8 mouse cellular contexts compared by ENCODE assay signal in the genomic region with DNA sequence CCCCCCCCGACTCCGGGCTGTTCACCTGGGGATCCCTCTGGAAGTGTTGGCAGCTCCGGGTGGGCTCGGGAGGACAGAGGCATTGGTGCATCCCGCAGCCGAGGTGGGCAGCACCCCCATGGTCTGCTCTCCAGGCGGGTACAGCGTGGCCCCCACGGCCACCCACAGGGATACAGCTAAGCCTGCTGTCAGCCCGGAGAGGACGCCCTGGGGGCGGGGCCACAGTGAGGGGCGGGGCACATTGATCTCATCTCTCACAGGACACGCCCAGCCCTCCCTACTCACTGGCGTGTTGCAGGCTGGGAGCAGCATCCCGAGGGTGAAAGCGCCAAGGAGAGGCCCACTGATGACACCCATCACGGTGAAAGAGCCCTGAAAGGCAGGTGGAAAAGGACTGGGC. TPM values are rescaled to one million over a fixed set of nuclear protein-coding genes. Genes with fewer than 3 reads are reported as not detected.
DNase-seq lines count a peak whose midpoint lies in the region; ATAC-seq and TF ChIP-seq lines count a peak whose summit lies in the region.
"Had no signal": no experiment of that assay in that cellular context is flagged by ENCODE, and none has a peak within 500 bp of the region (broad histone marks: within the 10 kb centered on the region; RNA-seq: fewer than 3 reads in every experiment).

No protein-coding gene starts in this region.

- H3K9ac ChIP-seq in midbrain, postnatal 0 days (replicated peaks; ENCODE audit: low read length, poor library complexity, severe bottlenecking), result no peak overlapping the region
- no peak overlapping the region for H3K9ac ChIP-seq in limb, embryonic 12.5 days (replicated peaks)

- H3K27me3 ChIP-seq in midbrain, embryonic 10.5 days (ENCODE audit: low read depth, poor library complexity, severe bottlenecking), result peaks cover 65% of the 10 kb centered on the region
- peaks cover 13% of the 10 kb centered on the region; the same call in 1 of the 2 replicates for H3K27me3 ChIP-seq in midbrain, postnatal 0 days (ENCODE audit: insufficient read depth, low read length)
- peaks cover 59% of the 10 kb centered on the region for H3K27me3 ChIP-seq in limb, embryonic 12.5 days
- no peaks in the 10 kb centered on the region for H3K27me3 ChIP-seq in splenic B cell, adult 2 months (ENCODE audit: control insufficient read depth, insufficient read depth, low read length, poor library complexity, severe bottlenecking)

- peak overlapping the region; percentile 41 for H3K4me3 ChIP-seq in midbrain, embryonic 10.5 days
- H3K4me3 ChIP-seq in midbrain, postnatal 0 days (ENCODE audit: low read depth, low read length), result no peak overlapping the region
- no peak overlapping the region for H3K4me3 ChIP-seq in limb, embryonic 12.5 days (replicated peaks)

- H3K9me3 ChIP-seq in midbrain, embryonic 10.5 days (replicated peaks), result no peaks in the 10 kb centered on the region
- H3K9me3 ChIP-seq in midbrain, postnatal 0 days (ENCODE audit: low read length), result no peaks in the 10 kb centered on the region
- H3K9me3 ChIP-seq in limb, embryonic 12.5 days, result no peaks in the 10 kb centered on the region

- H3K36me3 ChIP-seq in midbrain, embryonic 10.5 days, result no peaks in the 10 kb centered on the region
- no peaks in the 10 kb centered on the region for H3K36me3 ChIP-seq in midbrain, postnatal 0 days (ENCODE audit: insufficient read depth, low read length)
- no peaks in the 10 kb centered on the region for H3K36me3 ChIP-seq in limb, embryonic 12.5 days
- no peaks in the 10 kb centered on the region for H3K36me3 ChIP-seq in splenic B cell, adult 2 months (ENCODE audit: control insufficient read depth, insufficient read depth, low read length, poor library complexity, severe bottlenecking)

- no peak for ATAC-seq in midbrain, postnatal 0 days (ENCODE audit: low FRiP score)
- ATAC-seq in erythroid progenitor cell, adult 5-6 weeks (replicated peaks; ENCODE audit: low FRiP score, poor library complexity, severe bottlenecking), result peak; percentile 64
- no peak for ATAC-seq in limb, embryonic 12.5 days (ENCODE audit: insufficient number of reproducible peaks, insufficient read depth, low FRiP score, low TSS enrichment, low read depth)

- peak; percentile 60 for DNase-seq in midbrain, embryonic 10.5 days (ENCODE audit: low spot score)
- no peak for DNase-seq in midbrain, postnatal 0 days (ENCODE audit: low spot score)
- DNase-seq in splenic B cell, adult 2 months (ENCODE audit: low read depth, low spot score), result peak; percentile 45
- DNase-seq in kidney, adult 18-20 months, result no peak
- DNase-seq in layer of hippocampus, adult 9-10 months (ENCODE audit: low spot score), result no peak

- H3K27ac ChIP-seq in midbrain, embryonic 10.5 days (replicated peaks), result 0 out of 2 replicates have a peak overlapping the region, but pooled peaks have one; percentile 49
- no peak overlapping the region for H3K27ac ChIP-seq in midbrain, postnatal 0 days (ENCODE audit: low read depth, low read length)
- H3K27ac ChIP-seq in limb, embryonic 12.5 days, result no peak overlapping the region

- peaks cover 26% of the 10 kb centered on the region for H3K4me1 ChIP-seq in midbrain, embryonic 10.5 days
- no peaks in the 10 kb centered on the region for H3K4me1 ChIP-seq in midbrain, postnatal 0 days (ENCODE audit: insufficient read depth, low read length)
- H3K4me1 ChIP-seq in limb, embryonic 12.5 days (replicated peaks), result peaks cover 18% of the 10 kb centered on the region

- H3K4me2 ChIP-seq in midbrain, postnatal 0 days (ENCODE audit: low read depth, low read length, poor library complexity, severe bottlenecking), result no peak overlapping the region
- 0 out of 2 replicates have a peak overlapping the region, but pooled peaks have one; percentile 13 for H3K4me2 ChIP-seq in limb, embryonic 12.5 days

- TF ChIP-seq CTCF in midbrain, postnatal 0 days (IDR thresholded peaks at IDR 0.05), result no peak

- WGBS in midbrain, embryonic 10.5 days, result 8% methylated on average over 18 of the region's 18 CpGs
- 5% methylated on average over 16 of the region's 18 CpGs for WGBS in midbrain, postnatal 0 days
- 2% methylated on average over 16 of the region's 18 CpGs for WGBS in limb, embryonic 12.5 days

RNA-seq across cellular contexts. Expression of a gene that starts 4.9 kb away (rescaled TPM):
- 0.42 and 0.63 TPM in 2 replicates for polyA plus RNA-seq in midbrain, embryonic 10.5 days (2016; fragmentation: Nextera tagmentation; extraction: Ambion mirVana)
- total RNA-seq in midbrain, postnatal 0 days (2014; rRNA removed), result 1.2 and 2.1 TPM in 2 replicates
- polyA plus RNA-seq in midbrain, postnatal 0 days (2015; fragmentation: Nextera tagmentation; extraction: Ambion mirVana), result 3.7 and 4.1 TPM in 2 replicates
- not detected in 2 replicates for total RNA-seq in erythroid progenitor cell, adult 5-6 weeks (2015; ENCODE audit: low replicate concordance)
- total RNA-seq in erythroid progenitor cell, adult 5-6 weeks (2017; ENCODE audit: low replicate concordance), result 0.13 TPM in 1 of 2 replicates, not detected in the other
- 0.15 and 0.29 TPM in 2 replicates for polyA plus RNA-seq in limb, embryonic 12.5 days (2016; fragmentation: Nextera tagmentation; extraction: Ambion mirVana)
- total RNA-seq: neutrophil, adult 5-6 weeks had no signal

RNA-seq across cellular contexts. Expression of a gene that starts 9.5 kb away (rescaled TPM):
- polyA plus RNA-seq in midbrain, embryonic 10.5 days (2016; fragmentation: Nextera tagmentation; extraction: Ambion mirVana), result 3,389 and 3,784 TPM in 2 replicates
- total RNA-seq in midbrain, postnatal 0 days (2014; rRNA removed), result 1,447 and 1,819 TPM in 2 replicates
- polyA plus RNA-seq in midbrain, postnatal 0 days (2015; fragmentation: Nextera tagmentation; extraction: Ambion mirVana), result 2,274 and 2,285 TPM in 2 replicates
- total RNA-seq in erythroid progenitor cell, adult 5-6 weeks (2015; ENCODE audit: low replicate concordance), result 2,088 and 2,332 TPM in 2 replicates
- 517 and 689 TPM in 2 replicates for total RNA-seq in erythroid progenitor cell, adult 5-6 weeks (2017; ENCODE audit: low replicate concordance)
- 3,693 and 3,808 TPM in 2 replicates for polyA plus RNA-seq in limb, embryonic 12.5 days (2016; fragmentation: Nextera tagmentation; extraction: Ambion mirVana)

RNA-seq across cellular contexts. Expression of a gene that starts 13.9 kb away (rescaled TPM):
- polyA plus RNA-seq in midbrain, embryonic 10.5 days (2016; fragmentation: Nextera tagmentation; extraction: Ambion mirVana), result 180 and 183 TPM in 2 replicates
- total RNA-seq in midbrain, postnatal 0 days (2014; rRNA removed), result 44.3 and 48.6 TPM in 2 replicates
- polyA plus RNA-seq in midbrain, postnatal 0 days (2015; fragmentation: Nextera tagmentation; extraction: Ambion mirVana), result 159 and 163 TPM in 2 replicates
- total RNA-seq in erythroid progenitor cell, adult 5-6 weeks (2015; ENCODE audit: low replicate concordance), result 18.0 and 20.9 TPM in 2 replicates
- total RNA-seq in erythroid progenitor cell, adult 5-6 weeks (2017; ENCODE audit: low replicate concordance), result 23.8 and 26.6 TPM in 2 replicates
- polyA plus RNA-seq in limb, embryonic 12.5 days (2016; fragmentation: Nextera tagmentation; extraction: Ambion mirVana), result 119 and 127 TPM in 2 replicates

RNA-seq across cellular contexts. Expression of a gene that starts 18.1 kb away (rescaled TPM):
- polyA plus RNA-seq in midbrain, embryonic 10.5 days (2016; fragmentation: Nextera tagmentation; extraction: Ambion mirVana), result 69.4 and 74.0 TPM in 2 replicates
- 87.7 and 93.7 TPM in 2 replicates for total RNA-seq in midbrain, postnatal 0 days (2014; rRNA removed)
- polyA plus RNA-seq in midbrain, postnatal 0 days (2015; fragmentation: Nextera tagmentation; extraction: Ambion mirVana), result 59.1 and 59.8 TPM in 2 replicates
- 4.2 and 6.1 TPM in 2 replicates for total RNA-seq in erythroid progenitor cell, adult 5-6 weeks (2015; ENCODE audit: low replicate concordance)
- total RNA-seq in erythroid progenitor cell, adult 5-6 weeks (2017; ENCODE audit: low replicate concordance), result 1.8 and 3.7 TPM in 2 replicates
- 54.0 and 57.7 TPM in 2 replicates for polyA plus RNA-seq in limb, embryonic 12.5 days (2016; fragmentation: Nextera tagmentation; extraction: Ambion mirVana)

RNA-seq across cellular contexts. Expression of a gene that starts 24.6 kb away (rescaled TPM):
- polyA plus RNA-seq in midbrain, embryonic 10.5 days (2016; fragmentation: Nextera tagmentation; extraction: Ambion mirVana), result 9.1 and 13.4 TPM in 2 replicates
- 32.5 and 32.8 TPM in 2 replicates for total RNA-seq in midbrain, postnatal 0 days (2014; rRNA removed)
- polyA plus RNA-seq in midbrain, postnatal 0 days (2015; fragmentation: Nextera tagmentation; extraction: Ambion mirVana), result 10.0 and 10.3 TPM in 2 replicates
- not detected in 2 replicates for total RNA-seq in erythroid progenitor cell, adult 5-6 weeks (2015; ENCODE audit: low replicate concordance)
- total RNA-seq in erythroid progenitor cell, adult 5-6 weeks (2017; ENCODE audit: low replicate concordance), result 0.26 TPM in 1 of 2 replicates, not detected in the other
- polyA plus RNA-seq in limb, embryonic 12.5 days (2016; fragmentation: Nextera tagmentation; extraction: Ambion mirVana), result 4.3 and 6.0 TPM in 2 replicates
- total RNA-seq: neutrophil, adult 5-6 weeks had no signal

Comparison
In these comparisons a context has a peak if more than half of its experiments do, and no peak if none do; other contexts are left out.
1. DNase-seq: peak in midbrain, embryonic 10.5 days (single experiment) and splenic B cell, adult 2 months (single experiment); none in midbrain, postnatal 0 days (single experiment), kidney, adult 18-20 months (single experiment) and layer of hippocampus, adult 9-10 months (single experiment).